In genomic region chr7:134113829-134114228, GRCm38 (mm10) we compare ENCODE assay signal across 22 mouse cellular contexts.
A peak's percentile ranks its signal among the peaks of the same experiment; 100 is the strongest.
DNase-seq lines count a peak whose midpoint lies in the region; ATAC-seq lines count a peak whose summit lies in the region.
"Had no signal": no experiment of that assay in that cellular context is flagged by ENCODE, and none has a peak within 500 bp of the region (broad histone marks: within the 10 kb centered on the region; RNA-seq: fewer than 3 reads in every experiment).

No protein-coding gene starts in this region.

- 48% methylated on average over 6 of the region's 6 CpGs for WGBS in heart, embryonic 14.5 days
- 45% methylated on average over 6 of the region's 6 CpGs for WGBS in liver, embryonic 12.5 days (ENCODE audit: insufficient replicate concordance)
- WGBS in liver, embryonic 11.5 days: 44% methylated on average over 6 of the region's 6 CpGs
- WGBS in forebrain, embryonic 13.5 days: 85% methylated on average over 6 of the region's 6 CpGs

- intact Hi-C loops in heart, postnatal 10 days (cut with DNase I): no loop called here

- H3K27me3 ChIP-seq in heart, embryonic 14.5 days (ENCODE audit: control insufficient read depth, insufficient read depth, low read length): no peaks in the 10 kb centered on the region
- no peaks in the 10 kb centered on the region for H3K27me3 ChIP-seq in liver, embryonic 12.5 days (replicated peaks)
- no peaks in the 10 kb centered on the region for H3K27me3 ChIP-seq in liver, embryonic 11.5 days (replicated peaks; ENCODE audit: control insufficient read depth, insufficient read depth, low read length)
- H3K27me3 ChIP-seq in forebrain, embryonic 13.5 days: no peaks in the 10 kb centered on the region
- H3K27me3 ChIP-seq: embryonic facial prominence, embryonic 13.5 days; limb, embryonic 15.5 days; midbrain, embryonic 15.5 days; neural tube, embryonic 13.5 days had no signal

- no peaks in the 10 kb centered on the region for H3K36me3 ChIP-seq in heart, embryonic 14.5 days (ENCODE audit: control insufficient read depth, insufficient read depth, low read length)
- no peaks in the 10 kb centered on the region for H3K36me3 ChIP-seq in liver, embryonic 12.5 days
- no peaks in the 10 kb centered on the region for H3K36me3 ChIP-seq in liver, embryonic 11.5 days (ENCODE audit: control insufficient read depth, insufficient read depth, low read length)
- H3K36me3 ChIP-seq in forebrain, embryonic 13.5 days (ENCODE audit: poor library complexity, severe bottlenecking): no peaks in the 10 kb centered on the region
- H3K36me3 ChIP-seq: embryonic facial prominence, embryonic 13.5 days; limb, embryonic 15.5 days; midbrain, embryonic 15.5 days; neural tube, embryonic 13.5 days had no signal

- no peak overlapping the region for H3K4me2 ChIP-seq in heart, embryonic 14.5 days (ENCODE audit: low read length)
- H3K4me2 ChIP-seq in liver, embryonic 12.5 days: no peak overlapping the region
- H3K4me2 ChIP-seq in liver, embryonic 11.5 days: no peak overlapping the region
- no peak overlapping the region for H3K4me2 ChIP-seq in forebrain, embryonic 13.5 days
- H3K4me2 ChIP-seq: embryonic facial prominence, embryonic 13.5 days; limb, embryonic 15.5 days; midbrain, embryonic 15.5 days; neural tube, embryonic 13.5 days had no signal

- H3K9ac ChIP-seq in heart, embryonic 14.5 days (ENCODE audit: low read length): no peak overlapping the region
- no peak overlapping the region for H3K9ac ChIP-seq in liver, embryonic 12.5 days
- H3K9ac ChIP-seq in liver, embryonic 11.5 days (ENCODE audit: low read depth, low read length): no peak overlapping the region
- no peak overlapping the region for H3K9ac ChIP-seq in forebrain, embryonic 13.5 days
- H3K9ac ChIP-seq: embryonic facial prominence, embryonic 13.5 days; limb, embryonic 15.5 days; midbrain, embryonic 15.5 days; neural tube, embryonic 13.5 days had no signal

- no peak for ATAC-seq in heart, embryonic 14.5 days (ENCODE audit: insufficient number of reproducible peaks, insufficient read depth, low FRiP score, low read depth)
- no peak for ATAC-seq in liver, embryonic 12.5 days
- ATAC-seq in liver, embryonic 11.5 days (replicated peaks; ENCODE audit: low FRiP score): no peak
- ATAC-seq in forebrain, embryonic 13.5 days: no peak
- ATAC-seq: forebrain, embryonic 14.5 days; hindbrain, postnatal 0 days; midbrain, embryonic 15.5 days had no signal

- peak overlapping the region; percentile 33 to 37; a peak in 2 of 4 replicates for H3K27ac ChIP-seq in heart, embryonic 14.5 days (replicated peaks in 1 of 2; ENCODE audit: control insufficient read depth in 1 of 2, insufficient read depth in 1 of 2, low read depth in 2 of 2, low read length in 2 of 2)
- H3K27ac ChIP-seq in liver, embryonic 12.5 days: peak overlapping the region; percentile 40; the same call in 1 of the 2 replicates
- H3K27ac ChIP-seq in liver, embryonic 11.5 days (ENCODE audit: low read depth, low read length): no peak overlapping the region
- H3K27ac ChIP-seq in forebrain, embryonic 13.5 days: no peak overlapping the region
- H3K27ac ChIP-seq: embryonic facial prominence, embryonic 13.5 days; gastrocnemius, adult 2 months; hindbrain, postnatal 0 days; kidney, postnatal 0 days; limb, embryonic 15.5 days; macrophage; midbrain, embryonic 15.5 days; neural tube, embryonic 13.5 days had no signal

- peaks cover 8% of the 10 kb centered on the region; the same call in 1 of the 2 replicates for H3K9me3 ChIP-seq in heart, embryonic 14.5 days (ENCODE audit: control insufficient read depth, low read length)
- no peaks in the 10 kb centered on the region for H3K9me3 ChIP-seq in liver, embryonic 12.5 days (replicated peaks)
- no peaks in the 10 kb centered on the region for H3K9me3 ChIP-seq in liver, embryonic 11.5 days (ENCODE audit: control insufficient read depth, low read length)
- H3K9me3 ChIP-seq in forebrain, embryonic 13.5 days (replicated peaks): no peaks in the 10 kb centered on the region
- H3K9me3 ChIP-seq: embryonic facial prominence, embryonic 13.5 days; limb, embryonic 15.5 days; midbrain, embryonic 15.5 days; neural tube, embryonic 13.5 days had no signal

- no peak overlapping the region for H3K4me3 ChIP-seq in heart, embryonic 14.5 days (ENCODE audit: control insufficient read depth in 1 of 2, insufficient read depth in 1 of 2, low read depth in 1 of 2, low read length in 2 of 2)
- no peak overlapping the region for H3K4me3 ChIP-seq in liver, embryonic 12.5 days
- H3K4me3 ChIP-seq in liver, embryonic 11.5 days (ENCODE audit: low read depth, low read length): no peak overlapping the region
- H3K4me3 ChIP-seq in forebrain, embryonic 13.5 days: no peak overlapping the region
- H3K4me3 ChIP-seq: embryonic facial prominence, embryonic 13.5 days; gastrocnemius, adult 2 months; limb, embryonic 15.5 days; midbrain, embryonic 15.5 days; neural tube, embryonic 13.5 days had no signal

- DNase-seq in heart, postnatal 10 days: no peak
- DNase-seq in liver, embryonic 11.5 days (ENCODE audit: low spot score): no peak
- DNase-seq in R1 (ENCODE audit: low read depth, low spot score): peak; percentile 11
- DNase-seq in spleen, postnatal 10 days (ENCODE audit: low spot score in 2 of 2): no peak
- DNase-seq: cerebellum, adult 18-20 months; cerebellum, postnatal 14 days; gastrocnemius, adult 2 months; kidney, adult 2 months; left cerebral cortex, postnatal 4 days; thymus, adult 2 months; thymus, postnatal 4 days had no signal

- H3K4me1 ChIP-seq in heart, embryonic 14.5 days (ENCODE audit: control insufficient read depth in 2 of 2, insufficient read depth in 2 of 2, low read length in 2 of 2): peaks cover 24 to 28% of the 10 kb centered on the region in 2 experiments
- H3K4me1 ChIP-seq in liver, embryonic 12.5 days: no peaks in the 10 kb centered on the region
- no peaks in the 10 kb centered on the region; the same call in 1 of the 2 replicates for H3K4me1 ChIP-seq in liver, embryonic 11.5 days (replicated peaks; ENCODE audit: control insufficient read depth, insufficient read depth, low read length)
- H3K4me1 ChIP-seq in forebrain, embryonic 13.5 days: no peaks in the 10 kb centered on the region
- H3K4me1 ChIP-seq: embryonic facial prominence, embryonic 13.5 days; limb, embryonic 15.5 days; midbrain, embryonic 15.5 days; neural tube, embryonic 13.5 days had no signal

Comparison
In these comparisons a context has a peak if more than half of its experiments do, and no peak if none do; other contexts are left out.
1. H3K27ac ChIP-seq: peak in heart, embryonic 14.5 days (2 of 2) and liver, embryonic 12.5 days (single experiment); none in liver, embryonic 11.5 days (single experiment) and forebrain, embryonic 13.5 days (single experiment).